Mouse (Mus musculus): ENCODE measurements at regions not wholly inside any gene's neighbourhood (a gene's known extent, or its start where the extent isn't known, plus 50 kb on each side); places are given as distances from the start of the nearest gene placed in this dataset.
A peak's percentile ranks its signal among the peaks of the same experiment; 100 is the strongest.

GRCm38 (mm10) chr5:26206766-26207122, 50.7 kb upstream of the Gm7361 start:
- no peak for DNase-seq (ENCODE audit: low spot score in 2 of 2)

GRCm38 (mm10) chr5:26206066-26206765, 51.3 kb upstream of the Gm7361 start:
- no peak for DNase-seq (ENCODE audit: low spot score in 2 of 2)

- no peak for DNase-seq (ENCODE audit: low spot score in 2 of 2)
Measured at GRCm38 (mm10) chr5:26202471-26202870, 55.0 kb upstream of the Gm7361 start.

- DNase-seq (ENCODE audit: low spot score in 2 of 2): peak in 1 of 2 experiments; percentile 35
Measured at GRCm38 (mm10) chr5:26189377-26189776, 68.1 kb upstream of the Gm7361 start.

- DNase-seq (ENCODE audit: low spot score in 2 of 2): no peak
Measured at GRCm38 (mm10) chr5:26187212-26187611, 66.0 kb upstream of the Gm10220 start.

GRCm38 (mm10) chr5:26185417-26185816, 64.2 kb upstream of the Gm10220 start:
- DNase-seq (ENCODE audit: low spot score in 2 of 2): no peak

GRCm38 (mm10) chr5:26176064-26176463, 54.8 kb upstream of the Gm10220 start:
- DNase-seq (ENCODE audit: low spot score in 2 of 2): no peak

- DNase-seq (ENCODE audit: low spot score in 2 of 2): no peak
Measured at GRCm38 (mm10) chr5:26171662-26172384, 50.6 kb upstream of the Gm10220 start.

GRCm38 (mm10) chr5:26170717-26171500, 49.7 kb upstream of the Gm10220 start:
- no peak for DNase-seq (ENCODE audit: low spot score in 2 of 2)
